Mouse (Mus musculus) G1E (cell line): ENCODE measurements around the gene Gm5800. TPM values are rescaled to one million over a fixed set of nuclear protein-coding genes. Genes with fewer than 3 reads are reported as not detected.

Experiments
- ATAC-seq: 2 replicates; pipeline ENCODE4 v1.8.0; 2016; ENCODE audit warnings: mild to moderate bottlenecking; ENCODE audit not compliant: insufficient number of reproducible peaks, poor library complexity, low FRiP score, severe bottlenecking; ENCODE audit errors: extremely low read depth
- DNase-seq: peaks from one replicate; pipeline ENCODE4 v3.0.0; 2012; ENCODE audit warnings: low spot score
- H3K27me3 ChIP-seq: 2 replicates; pipeline ENCODE4 v1.6.1; 2012; ENCODE audit warnings: mild to moderate bottlenecking, low read length, inconsistent platforms; ENCODE audit not compliant: insufficient read depth
- H3K36me3 ChIP-seq: replicated peaks from 2 replicates; pipeline ENCODE3; 2012; ENCODE audit warnings: mild to moderate bottlenecking, inconsistent platforms
- H3K4me1 ChIP-seq: 2 replicates; pipeline ENCODE4 v1.6.1; 2012; ENCODE audit warnings: low read depth, low read length, inconsistent platforms, mixed read lengths; ENCODE audit not compliant: insufficient read depth
- H3K4me3 ChIP-seq: 2 replicates; pipeline ENCODE4 v1.5.1; 2012; ENCODE audit warnings: low read depth, mild to moderate bottlenecking, inconsistent platforms, low read length, moderate library complexity, mixed read lengths
- H3K9me3 ChIP-seq: replicated peaks from 2 replicates; pipeline ENCODE4 v1.6.1; 2012; ENCODE audit warnings: inconsistent platforms
- CTCF ChIP-seq: IDR thresholded peaks from 2 replicates; pipeline ENCODE4 v1.5.1; 2012; ENCODE audit warnings: low read depth, low read length, inconsistent platforms, mixed read lengths
- GATA1 ChIP-seq: IDR thresholded peaks from 2 replicates; pipeline ENCODE4 v1.6.1; 2012; ENCODE audit warnings: borderline replicate concordance, low read length, inconsistent platforms, mixed read lengths
- GATA2 ChIP-seq: IDR thresholded peaks from 2 replicates; pipeline ENCODE4 v1.6.1; 2012; ENCODE audit warnings: low read depth, low read length, inconsistent platforms, borderline replicate concordance
- POLR2AphosphoS5 ChIP-seq: IDR thresholded peaks from 2 replicates; pipeline ENCODE4 v1.6.1; 2012; ENCODE audit warnings: low read depth, low read length, inconsistent platforms; ENCODE audit not compliant: insufficient replicate concordance
- TAL1 ChIP-seq: conservative IDR thresholded peaks from 2 replicates; pipeline ENCODE4 v1.6.1; 2012; ENCODE audit warnings: low read depth, low read length, inconsistent platforms, mixed read lengths
- polyA plus RNA-seq: library from polyadenylated mRNA; stranded (reverse); fragments of >175 nt; gene quantifications from 2 replicates; pipeline ENCODE4 v1.2.3, GENCODE M21; 2012
- total RNA-seq, 2 experiments: library from RNA; stranded (forward) in 1 of 2; stranded (reverse) in 1 of 2; fragments of 200-1000 nt in 1 of 2; fragments of >200 nt in 1 of 2; fragmentation: Nextera tagmentation in 1 of 2; gene quantifications; 2 replicates each; pipeline ENCODE4 v1.2.3; 2014 to 2017

The Gm5800 gene
- total RNA-seq (2014; fragmentation: Nextera tagmentation) = not detected in 2 replicates
- total RNA-seq (2017) = not detected in 2 replicates
- polyA plus RNA-seq = not detected in 2 replicates

- H3K9me3 ChIP-seq = no peaks in the 10 kb centered on the region
- ATAC-seq (no peak), DNase-seq (no peak)
- H3K27me3 ChIP-seq = no peaks in the 10 kb centered on the region
- no peak within 1 kb of the TSS for H3K4me3 ChIP-seq
- no peaks in the 10 kb centered on the region for H3K36me3 ChIP-seq
- TF ChIP-seq GATA2 (no peak), CTCF (no peak), TAL1 (no peak), POLR2AphosphoS5 (no peak), GATA1 (no peak)
- H3K4me1 ChIP-seq = no peaks in the 10 kb centered on the region
Measured at GRCm38 (mm10) chr14:51717083-51717482, at the start of gene Gm5800. Gene Gm5800, minus strand, starts transcription at chr14:51717183.

DNA sequence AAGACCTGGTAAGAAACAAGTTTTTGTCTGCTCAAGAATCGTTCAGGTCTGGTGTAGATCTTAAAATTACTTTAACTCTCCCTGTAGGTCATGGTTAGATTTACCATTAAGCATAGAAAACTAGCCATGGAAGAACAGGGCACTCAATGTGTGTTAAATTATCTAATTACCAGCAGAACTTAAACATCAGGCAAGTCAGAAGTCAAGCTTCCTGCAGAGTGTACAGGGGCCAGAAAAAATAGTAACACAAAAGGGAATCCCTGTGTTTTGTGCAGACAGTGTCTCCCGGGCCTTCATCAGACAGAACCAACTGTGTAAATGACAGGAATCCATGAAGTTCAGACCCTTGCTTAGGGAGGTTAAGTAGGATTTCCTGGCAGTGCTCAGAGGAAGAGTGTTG is 39.0 kb upstream of the Gm5800 start:
- no peaks in the 10 kb centered on the region for H3K4me1 ChIP-seq
- no peaks in the 10 kb centered on the region for H3K27me3 ChIP-seq
- no peak overlapping the region for H3K4me3 ChIP-seq
- no peak for DNase-seq
- ATAC-seq = no peak
- TF ChIP-seq POLR2AphosphoS5 = no peak
- TF ChIP-seq CTCF = no peak
- TF ChIP-seq GATA2 = no peak
- TF ChIP-seq TAL1 = no peak
- no peak for TF ChIP-seq GATA1
- no peaks in the 10 kb centered on the region for H3K36me3 ChIP-seq
- no peaks in the 10 kb centered on the region for H3K9me3 ChIP-seq

GRCm38 (mm10) chr14:51740347-51741170 is 23.6 kb upstream of the Gm5800 start:
- Histone ChIP-seq H3K4me1 (no peaks in the 10 kb centered on the region), H3K9me3 (no peaks in the 10 kb centered on the region), H3K27me3 (no peaks in the 10 kb centered on the region), H3K4me3 (no peak overlapping the region), H3K36me3 (no peaks in the 10 kb centered on the region)
- no peak for DNase-seq
- no peak for ATAC-seq
- TF ChIP-seq GATA2 (no peak), GATA1 (no peak), TAL1 (no peak), CTCF (no peak), POLR2AphosphoS5 (no peak)

- no peak for DNase-seq
- ATAC-seq = no peak
- TF ChIP-seq GATA2 (no peak), GATA1 (no peak), TAL1 (no peak), CTCF (no peak), POLR2AphosphoS5 (no peak)
Measured at GRCm38 (mm10) chr14:51739150-51739993, 22.4 kb upstream of the Gm5800 start.

GRCm38 (mm10) chr14:51738411-51739149 is 21.6 kb upstream of the Gm5800 start:
- ATAC-seq = no peak
- H3K9me3 ChIP-seq = no peaks in the 10 kb centered on the region
- no peak for TF ChIP-seq TAL1
- no peak for TF ChIP-seq GATA1
- TF ChIP-seq POLR2AphosphoS5 = no peak
- no peak for TF ChIP-seq CTCF
- no peak for TF ChIP-seq GATA2
- no peak for DNase-seq
- H3K27me3 ChIP-seq = no peaks in the 10 kb centered on the region
- no peak overlapping the region for H3K4me3 ChIP-seq
- no peaks in the 10 kb centered on the region for H3K4me1 ChIP-seq
- H3K36me3 ChIP-seq = no peaks in the 10 kb centered on the region

More at GRCm38 (mm10) chr14:51739150-51739993, 22.4 kb upstream of the Gm5800 start:
- Histone ChIP-seq H3K27me3 (no peaks in the 10 kb centered on the region), H3K4me1 (no peaks in the 10 kb centered on the region), H3K9me3 (no peaks in the 10 kb centered on the region), H3K36me3 (no peaks in the 10 kb centered on the region), H3K4me3 (no peak overlapping the region)
